Mouse (Mus musculus): Measurements from ENCODE around the gene Cabp4. TPM values are rescaled to one million over a fixed set of nuclear protein-coding genes. Genes with fewer than 3 reads are reported as not detected.

Gene Cabp4
- total RNA-seq, 2 experiments from 2014 or later: 0.26 to 0.63 TPM

DNA sequence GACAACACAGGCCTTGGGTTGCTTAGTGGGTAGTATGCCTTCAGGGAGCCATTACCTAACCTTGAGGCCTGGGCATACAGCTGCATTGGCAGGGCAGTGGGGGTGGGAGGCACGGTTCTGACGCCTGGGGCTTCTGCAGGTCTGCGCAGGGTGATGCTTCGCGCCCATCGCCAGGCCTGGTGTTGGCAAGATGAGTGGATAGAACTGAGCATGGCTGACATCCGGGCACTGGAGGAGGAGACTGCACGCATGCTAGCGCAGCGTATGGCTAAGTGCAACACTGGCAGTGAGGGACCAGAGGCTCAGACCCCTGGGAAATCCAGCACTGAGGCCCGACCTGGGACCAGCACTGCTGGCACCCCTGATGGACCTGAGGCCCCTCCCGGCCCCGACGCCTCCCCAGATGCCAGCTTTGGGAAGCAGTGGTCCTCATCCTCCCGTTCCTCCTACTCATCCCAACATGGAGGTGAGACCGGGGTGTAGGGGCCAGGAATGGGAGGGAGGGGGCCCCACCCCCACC is 39.1 kb downstream of the Cabp4 start:
- DNase-seq (ENCODE audit: low spot score in 2 of 2): no peak

- no peak for DNase-seq (ENCODE audit: low spot score in 2 of 2)
Measured at GRCm38 (mm10) chr19:4103792-4104191, 40.0 kb downstream of the Cabp4 start.

DNA sequence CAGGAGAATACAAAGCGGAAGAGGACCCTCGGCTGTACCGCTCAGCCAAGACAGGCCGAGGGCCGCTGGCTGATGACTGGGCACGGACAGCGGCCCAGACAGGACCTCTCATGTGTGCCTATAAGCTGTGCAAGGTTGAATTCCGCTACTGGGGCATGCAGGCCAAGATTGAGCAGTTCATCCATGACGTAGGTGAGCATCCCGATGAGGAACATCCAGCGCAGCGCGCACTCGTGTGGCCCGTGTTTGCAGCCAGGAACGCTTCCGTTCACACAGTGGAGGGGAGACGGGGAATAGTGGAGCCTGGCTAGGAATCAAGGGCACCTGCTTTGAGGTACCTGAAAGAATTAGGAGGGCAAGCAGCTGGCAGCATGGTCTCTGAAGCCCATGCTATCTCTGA is 40.5 kb downstream of the Cabp4 start:
- DNase-seq (ENCODE audit: low spot score in 2 of 2): no peak

DNA sequence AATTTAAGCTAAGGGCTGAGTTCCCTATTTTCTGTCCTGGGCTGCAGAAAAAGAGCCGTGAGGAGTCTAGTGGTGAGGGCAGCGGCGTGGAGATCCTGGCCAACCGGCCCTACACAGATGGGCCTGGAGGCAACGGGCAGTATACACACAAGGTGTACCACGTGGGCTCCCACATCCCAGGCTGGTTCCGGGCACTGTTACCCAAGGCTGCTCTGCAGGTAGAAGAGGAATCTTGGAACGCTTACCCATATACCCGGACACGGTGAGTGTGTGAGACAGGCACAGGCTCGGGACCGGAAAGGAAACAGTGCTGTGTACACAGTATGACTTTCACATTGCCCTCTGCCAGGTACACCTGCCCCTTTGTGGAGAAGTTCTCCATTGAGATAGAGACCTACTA is 41.2 kb downstream of the Cabp4 start:
- no peak for DNase-seq (ENCODE audit: low spot score in 2 of 2)

DNA sequence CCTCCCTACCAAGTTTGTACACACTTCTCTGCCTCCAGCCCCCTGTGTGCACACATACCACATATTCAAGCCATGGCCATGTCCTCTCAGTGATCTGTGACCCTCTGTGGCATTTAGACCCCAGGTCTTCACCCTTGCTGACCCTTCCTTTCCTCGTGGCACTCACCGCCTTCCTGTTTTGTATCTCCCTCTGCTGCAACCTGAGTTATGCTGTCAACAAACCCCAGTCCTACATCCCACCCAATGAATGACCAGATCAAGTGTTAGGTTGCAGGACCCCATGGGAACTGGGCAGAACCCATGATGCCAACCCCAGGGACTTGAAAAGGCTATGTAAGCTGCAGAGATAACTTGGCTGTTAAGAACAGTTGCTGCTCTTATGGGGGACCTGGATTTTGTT is 41.8 kb downstream of the Cabp4 start:
- DNase-seq (ENCODE audit: low spot score in 2 of 2): no peak

GRCm38 (mm10) chr19:4101466-4101865 is 42.4 kb downstream of the Cabp4 start:
- no peak for DNase-seq (ENCODE audit: low spot score in 2 of 2)

GRCm38 (mm10) chr19:4100718-4101261 is 43.0 kb downstream of the Cabp4 start:
- peak; percentile 72 to 78 for DNase-seq (ENCODE audit: low spot score in 2 of 2)

DNA sequence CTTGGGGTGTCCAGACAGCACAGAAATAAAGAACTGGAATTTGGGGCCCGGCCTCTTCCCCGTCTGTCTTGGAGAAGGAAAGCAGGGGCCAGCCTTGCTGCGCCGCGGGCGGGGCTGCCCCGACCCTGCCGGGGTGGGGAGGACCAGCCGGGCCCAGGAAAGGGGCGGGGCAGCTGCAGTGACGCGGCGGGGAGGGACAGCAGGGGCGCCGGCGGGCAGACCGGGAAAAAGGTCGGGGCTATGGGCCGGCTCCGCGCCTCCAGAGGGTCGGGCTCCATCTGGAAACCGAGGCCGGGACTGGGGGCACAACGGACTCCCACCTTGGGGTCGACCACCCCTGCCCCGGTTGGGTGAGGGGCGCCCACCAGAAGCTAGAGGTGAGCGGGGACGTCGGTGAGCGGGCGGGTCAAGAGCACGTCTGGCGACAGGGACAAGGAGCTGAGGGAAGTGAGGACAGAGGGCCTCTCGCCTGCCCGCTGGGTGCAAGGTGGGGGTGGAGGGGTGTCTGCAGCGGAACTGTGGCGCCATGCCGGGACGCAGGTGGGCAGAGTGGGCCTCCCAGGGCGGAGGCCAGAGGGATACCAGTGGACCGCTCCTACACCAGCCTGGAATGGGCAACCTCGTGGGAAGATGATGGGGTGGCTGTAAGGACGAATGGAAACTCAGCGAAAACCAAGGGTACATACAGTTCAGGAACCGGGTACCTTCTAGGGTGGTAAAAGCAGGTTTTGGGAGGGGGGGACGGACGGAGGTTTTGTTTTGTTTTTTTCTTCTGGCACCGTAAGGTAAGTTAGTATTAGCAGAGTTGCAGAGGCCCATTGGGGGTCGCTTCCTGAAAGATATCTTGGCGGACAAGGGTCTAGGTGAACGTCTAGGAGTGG is 43.8 kb downstream of the Cabp4 start, which contains the start of gene Pitpnm1:
Pitpnm1 (plus strand) TSS at position 162 of the 881 bp plus-strand sequence.
- DNase-seq (ENCODE audit: low spot score in 2 of 2): peak; percentile 35 to 72

- DNase-seq (ENCODE audit: low spot score in 2 of 2): peak; percentile 89 to 93
Measured at GRCm38 (mm10) chr19:4099056-4099455, 44.8 kb downstream of the Cabp4 start.

- no peak for DNase-seq (ENCODE audit: low spot score in 2 of 2)
Measured at GRCm38 (mm10) chr19:4098426-4098825, 45.4 kb downstream of the Cabp4 start.

DNA sequence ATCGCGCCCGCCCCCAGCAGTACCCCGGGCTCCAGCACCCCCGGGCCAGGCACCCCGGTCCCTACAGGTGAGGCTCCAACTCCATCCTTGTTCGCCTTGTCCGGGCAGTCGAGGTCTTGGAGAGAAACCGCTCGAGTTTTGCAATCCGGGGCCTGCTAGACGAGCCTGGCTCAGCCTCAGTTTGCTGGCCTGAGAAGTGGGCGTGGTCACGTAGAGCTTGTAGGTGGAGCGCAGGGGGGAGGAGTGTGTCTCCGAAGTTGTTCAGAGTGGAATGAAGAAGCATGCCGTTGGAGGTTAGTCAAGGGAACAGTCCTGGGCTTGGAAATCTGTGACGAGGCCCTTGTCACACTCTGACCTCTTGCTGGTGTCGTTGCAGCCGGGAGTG is 46.4 kb downstream of the Cabp4 start:
- peak in 1 of 2 experiments; percentile 60 for DNase-seq (ENCODE audit: low spot score in 2 of 2)

DNA sequence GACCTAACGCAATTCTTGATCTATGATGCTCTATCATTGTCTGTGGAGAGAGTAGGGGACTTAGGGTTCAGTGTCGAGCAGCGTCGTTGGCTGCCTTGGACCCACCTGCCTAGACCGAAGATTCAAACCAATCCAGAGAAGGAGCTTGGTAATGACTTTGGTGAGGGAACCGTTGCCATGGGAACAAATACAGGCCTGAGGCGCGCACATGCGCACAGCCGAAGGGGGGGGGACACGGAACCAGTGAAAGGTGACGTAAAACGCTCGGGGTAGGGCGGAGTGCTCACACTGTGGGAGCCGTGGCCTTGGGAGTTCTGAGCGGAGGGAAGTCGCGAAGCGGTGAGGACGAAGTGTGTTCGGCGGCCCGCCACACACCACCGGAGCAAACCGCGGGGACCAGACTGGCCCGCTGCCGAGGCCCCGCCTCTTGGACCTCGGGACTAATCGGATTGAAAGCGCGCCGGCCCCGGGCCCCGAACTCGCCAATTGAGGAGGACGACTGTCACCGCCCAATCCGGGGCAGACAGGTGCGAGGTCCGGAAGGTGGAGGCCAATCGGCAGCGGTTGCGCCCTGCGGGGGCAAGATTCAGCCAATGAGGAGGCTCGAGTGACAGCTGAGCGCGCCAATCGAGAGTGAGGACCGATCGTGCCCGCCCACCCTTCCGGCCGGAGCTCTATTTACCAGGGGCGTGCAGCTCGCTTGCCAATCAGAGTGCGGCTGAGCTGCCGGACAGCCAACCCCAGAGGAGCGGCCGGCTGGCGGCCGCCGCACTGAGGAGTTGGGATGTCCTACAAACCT is 47.0 kb downstream of the Cabp4 start, which contains the start of gene Cdk2ap2:
Cdk2ap2 (plus strand) TSS at position 541 of the 799 bp plus-strand sequence.
- peak; percentile 100 for DNase-seq (ENCODE audit: low spot score in 2 of 2)

DNA sequence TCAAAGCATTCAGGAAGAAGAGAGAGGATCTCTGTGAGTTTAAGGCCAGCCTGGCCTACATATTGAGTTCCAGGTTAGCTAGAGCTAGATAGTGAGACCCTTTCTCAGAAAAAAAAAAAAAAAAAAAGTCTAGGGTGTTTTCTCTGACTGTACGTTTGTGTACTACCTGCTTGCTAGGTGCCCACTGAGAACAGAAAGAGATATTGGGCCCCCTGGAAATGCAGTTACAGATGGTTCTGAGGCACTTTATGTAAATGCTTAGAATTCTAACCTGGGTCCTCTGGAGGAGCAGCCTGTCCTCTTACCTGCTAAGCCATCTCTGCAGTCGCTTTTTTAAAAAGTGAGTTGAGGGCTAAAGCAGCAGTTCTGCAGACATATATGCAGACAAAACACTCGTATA is 48.0 kb downstream of the Cabp4 start:
- DNase-seq (ENCODE audit: low spot score in 2 of 2): no peak

DNA sequence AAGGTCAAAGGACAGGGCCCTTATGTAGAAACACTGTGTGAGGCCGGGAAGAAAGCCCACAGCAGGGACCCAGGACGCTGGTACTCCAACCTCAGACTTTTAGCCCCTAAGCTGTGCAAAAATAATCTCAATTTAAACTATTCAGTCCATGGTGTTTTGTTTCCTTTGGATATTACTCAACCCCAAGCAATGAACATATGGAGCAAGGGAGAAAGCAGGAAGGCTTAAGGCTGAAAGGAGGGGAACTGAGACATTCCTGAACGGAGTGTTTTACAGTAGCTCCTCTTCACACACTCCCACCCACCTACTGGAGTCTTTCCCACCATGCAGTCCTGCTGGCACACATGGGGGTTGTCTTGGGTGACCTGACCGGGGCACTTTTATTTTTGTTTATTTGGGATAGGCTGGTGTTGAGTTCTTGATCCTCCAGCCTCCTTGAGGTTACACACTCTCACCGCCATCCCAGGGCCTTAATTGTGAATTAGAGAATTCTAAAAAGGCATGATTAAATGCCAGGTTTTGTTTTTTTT is 49.0 kb downstream of the Cabp4 start:
- no peak for DNase-seq (ENCODE audit: low spot score in 2 of 2)

DNA sequence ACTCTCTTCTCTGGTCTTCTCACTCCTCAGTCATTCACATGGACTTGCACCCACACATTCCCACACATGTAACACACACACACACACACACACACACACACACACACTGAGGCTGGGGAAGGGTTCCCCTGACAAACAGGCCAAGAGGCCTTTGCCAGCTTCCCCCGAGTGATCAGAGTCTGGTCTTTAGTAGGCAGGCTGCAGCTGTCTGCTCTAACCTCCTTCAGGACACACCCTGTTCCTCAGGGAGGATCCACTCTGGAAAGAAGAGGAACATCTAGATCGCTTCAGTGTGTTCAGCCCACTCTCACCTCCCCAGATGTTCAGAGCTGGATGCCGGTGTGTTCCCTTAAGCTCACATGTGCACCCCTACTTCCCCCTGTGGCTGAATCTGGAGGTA is 49.5 kb downstream of the Cabp4 start:
- no peak for DNase-seq (ENCODE audit: low spot score in 2 of 2)

- DNase-seq (ENCODE audit: low spot score in 2 of 2): no peak
Measured at GRCm38 (mm10) chr19:4093772-4094171, 50.1 kb downstream of the Cabp4 start.

DNA sequence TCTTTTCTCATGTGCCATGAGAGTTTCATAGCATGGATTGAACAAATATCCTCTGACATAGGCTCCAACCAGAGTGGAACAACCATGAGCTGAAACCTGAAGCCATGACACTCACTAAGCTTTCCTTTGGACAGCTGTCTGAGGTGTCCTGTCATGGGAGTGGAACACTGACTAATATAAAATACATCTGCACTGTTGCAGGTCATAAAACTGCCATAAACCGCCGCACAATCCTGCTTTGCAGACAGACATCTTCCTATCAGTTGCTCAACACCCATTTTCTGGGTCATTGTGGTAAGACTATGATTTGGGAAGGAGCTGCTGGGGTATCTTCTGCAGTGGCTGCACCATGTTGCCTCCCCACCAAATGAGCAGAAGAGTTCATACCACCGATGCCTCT is 51.1 kb downstream of the Cabp4 start:
- DNase-seq (ENCODE audit: low spot score in 2 of 2): no peak

- no peak for DNase-seq (ENCODE audit: low spot score in 2 of 2)
Measured at GRCm38 (mm10) chr19:4091383-4091782, 52.5 kb downstream of the Cabp4 start.

DNA sequence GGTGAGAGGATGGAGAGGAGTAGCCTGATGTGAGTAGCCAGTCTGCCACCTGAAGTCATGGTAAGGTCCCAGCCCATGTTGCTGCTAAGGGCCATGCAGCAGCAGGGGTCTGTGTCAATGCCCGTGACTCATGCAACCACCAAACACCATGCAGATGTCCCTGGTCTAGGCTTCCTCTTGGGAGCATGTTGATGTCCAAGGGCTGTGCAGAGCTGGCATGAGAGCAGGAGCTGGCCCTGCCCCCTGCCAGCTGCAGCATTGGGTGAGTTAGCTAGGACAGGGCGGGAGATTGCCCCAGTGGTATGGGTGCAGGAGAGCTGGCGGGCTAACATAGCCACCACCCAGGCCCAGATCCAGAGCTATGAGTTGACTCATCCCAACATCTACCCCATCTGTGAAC is 53.4 kb downstream of the Cabp4 start:
- DNase-seq (ENCODE audit: low spot score in 2 of 2): no peak

- DNase-seq (ENCODE audit: low spot score in 2 of 2): no peak
Measured at GRCm38 (mm10) chr19:4089128-4089527, 54.7 kb downstream of the Cabp4 start.

DNA sequence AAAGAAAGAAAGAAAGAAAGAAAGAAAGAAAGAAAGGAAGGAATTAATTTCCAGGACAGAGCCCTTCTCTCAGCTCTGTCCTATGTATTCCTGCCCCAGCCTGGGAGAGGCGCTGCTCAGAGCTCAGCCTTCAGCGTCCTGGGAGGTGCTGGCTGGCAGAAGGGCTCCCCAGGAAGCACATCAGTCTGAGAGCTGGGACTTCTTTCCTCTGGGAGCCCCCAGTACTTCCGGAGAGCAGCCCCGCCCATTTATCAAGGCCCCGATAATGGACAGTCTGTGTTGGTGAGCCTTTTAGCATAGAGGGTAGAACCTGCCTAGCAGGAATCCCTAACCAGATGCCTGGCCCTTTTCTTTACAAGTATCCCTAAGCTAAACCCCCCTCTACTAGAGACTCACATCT is 55.7 kb downstream of the Cabp4 start:
- DNase-seq (ENCODE audit: low spot score in 2 of 2): no peak
